ENCODE assay signal across 20 mouse cellular contexts in genomic region chr14:34447659-34448058, GRCm38 (mm10). TPM values are rescaled to one million over a fixed set of nuclear protein-coding genes. Genes with fewer than 3 reads are reported as not detected.
DNase-seq lines count a peak whose midpoint lies in the region; ATAC-seq and TF ChIP-seq lines count a peak whose summit lies in the region.
"Had no signal": no experiment of that assay in that cellular context is flagged by ENCODE, and none has a peak within 500 bp of the region (broad histone marks: within the 10 kb centered on the region; RNA-seq: fewer than 3 reads in every experiment).

No protein-coding gene starts in this region.

- H3K79me2 ChIP-seq in myocyte (ENCODE audit: control insufficient read depth, insufficient read depth): peaks cover 38% of the 10 kb centered on the region

- no peak overlapping the region for H3K27ac ChIP-seq in embryonic facial prominence, embryonic 14.5 days (replicated peaks; ENCODE audit: low read depth, low read length)
- no peak overlapping the region for H3K27ac ChIP-seq in embryonic facial prominence, embryonic 10.5 days (replicated peaks)
- H3K27ac ChIP-seq in left cerebral cortex, adult 2 months: peak overlapping the region; percentile 54
- no peak overlapping the region for H3K27ac ChIP-seq in midbrain, embryonic 15.5 days
- H3K27ac ChIP-seq: forebrain, embryonic 12.5 days; heart, adult 2 months; heart, embryonic 13.5 days; hindbrain, embryonic 12.5 days had no signal

- H3K4me3 ChIP-seq in embryonic facial prominence, embryonic 14.5 days (ENCODE audit: low read depth, low read length): no peak overlapping the region
- no peak overlapping the region for H3K4me3 ChIP-seq in embryonic facial prominence, embryonic 10.5 days
- no peak overlapping the region for H3K4me3 ChIP-seq in left cerebral cortex, adult 2 months
- H3K4me3 ChIP-seq in myocyte: no peak overlapping the region
- H3K4me3 ChIP-seq in midbrain, embryonic 15.5 days: no peak overlapping the region
- H3K4me3 ChIP-seq: forebrain, embryonic 12.5 days; heart, adult 2 months; heart, embryonic 13.5 days; hindbrain, embryonic 12.5 days had no signal

- intact Hi-C loops in left cerebral cortex, adult 2 months (cut with DNase I): loop anchor here (2.0 kb wide), 1 partner anchor 55 kb away; the partner anchor contains the start of gene Bmpr1a

- H3K27me3 ChIP-seq in embryonic facial prominence, embryonic 14.5 days (replicated peaks; ENCODE audit: control insufficient read depth, insufficient read depth, low read length): no peaks in the 10 kb centered on the region
- no peaks in the 10 kb centered on the region for H3K27me3 ChIP-seq in embryonic facial prominence, embryonic 10.5 days (replicated peaks; ENCODE audit: low read depth, poor library complexity, severe bottlenecking)
- H3K27me3 ChIP-seq in myocyte (ENCODE audit: control insufficient read depth, insufficient read depth, insufficient read length): no peaks in the 10 kb centered on the region
- H3K27me3 ChIP-seq in midbrain, embryonic 15.5 days (replicated peaks): no peaks in the 10 kb centered on the region
- H3K27me3 ChIP-seq: forebrain, embryonic 12.5 days; heart, embryonic 13.5 days; hindbrain, embryonic 12.5 days had no signal

- no peak for TF ChIP-seq POLR2A in myocyte (IDR thresholded peaks at IDR 0.05; ENCODE audit: insufficient read length, low read depth)

- no peaks in the 10 kb centered on the region for H3K9me3 ChIP-seq in embryonic facial prominence, embryonic 14.5 days (ENCODE audit: control insufficient read depth, low read length)
- 0 out of 2 replicates have a peak, but pooled peaks cover 2% of the 10 kb centered on the region for H3K9me3 ChIP-seq in embryonic facial prominence, embryonic 10.5 days
- no peaks in the 10 kb centered on the region for H3K9me3 ChIP-seq in midbrain, embryonic 15.5 days
- H3K9me3 ChIP-seq: forebrain, embryonic 12.5 days; heart, embryonic 13.5 days; hindbrain, embryonic 12.5 days had no signal

- 71% methylated on average over 4 of the region's 4 CpGs for WGBS in embryonic facial prominence, embryonic 14.5 days
- WGBS in embryonic facial prominence, embryonic 10.5 days: 97% methylated on average over 4 of the region's 4 CpGs
- WGBS in midbrain, embryonic 15.5 days: 80% methylated on average over 4 of the region's 4 CpGs

- H3K36me3 ChIP-seq in embryonic facial prominence, embryonic 14.5 days (ENCODE audit: control insufficient read depth, insufficient read depth, low read length): peaks cover 41% of the 10 kb centered on the region
- peaks cover 63% of the 10 kb centered on the region for H3K36me3 ChIP-seq in embryonic facial prominence, embryonic 10.5 days (replicated peaks)
- peaks cover 12% of the 10 kb centered on the region for H3K36me3 ChIP-seq in myocyte (ENCODE audit: control insufficient read depth, insufficient read depth)
- no peaks in the 10 kb centered on the region for H3K36me3 ChIP-seq in midbrain, embryonic 15.5 days (replicated peaks)

- ATAC-seq in embryonic facial prominence, embryonic 14.5 days (ENCODE audit: low read depth): 0 out of 2 replicates have a peak, but pooled peaks have one; percentile 57
- ATAC-seq in midbrain, embryonic 15.5 days (replicated peaks): no peak
- ATAC-seq: activated CD4-positive, CD25-positive, alpha-beta regulatory T cell, adult 4 months had no signal

- H3ac ChIP-seq in myocyte (ENCODE audit: control insufficient read depth, insufficient read length): no peak overlapping the region

- no peak for TF ChIP-seq CTCF in left cerebral cortex, adult 2 months (IDR thresholded peaks at IDR 0.05)

- DNase-seq in embryonic facial prominence, embryonic 14.5 days (ENCODE audit: low spot score): no peak
- no peak for DNase-seq in embryonic facial prominence, embryonic 10.5 days (ENCODE audit: low spot score)
- DNase-seq in left cerebral cortex, adult 2 months (ENCODE audit: extremely low spot score in 1 of 2, low spot score in 2 of 2): no peak
- no peak for DNase-seq in left cerebral cortex, adult 8-10 months (ENCODE audit: low spot score in 2 of 2)
- DNase-seq in MN1 (ENCODE audit: low spot score): peak; percentile 26
- DNase-seq in ovary, postnatal 36 days (ENCODE audit: low spot score): no peak
- DNase-seq: cerebellum, adult 9-10 months; gastrocnemius, postnatal 25 days; heart, adult 2 months; kidney, adult 18-20 months; lung, postnatal 4 days; right cerebral cortex, postnatal 14 days; thymus, postnatal 14 days had no signal

- no peak overlapping the region for H3K4me2 ChIP-seq in embryonic facial prominence, embryonic 14.5 days (ENCODE audit: low read depth, low read length)
- peak overlapping the region; percentile 32 for H3K4me2 ChIP-seq in myocyte (ENCODE audit: low read depth)
- H3K4me2 ChIP-seq in midbrain, embryonic 15.5 days: no peak overlapping the region
- H3K4me2 ChIP-seq: forebrain, embryonic 12.5 days; heart, embryonic 13.5 days; hindbrain, embryonic 12.5 days had no signal

- H3K4me1 ChIP-seq in embryonic facial prominence, embryonic 14.5 days (ENCODE audit: control insufficient read depth, insufficient read depth, low read length): peaks cover 5% of the 10 kb centered on the region; the same call in 1 of the 2 replicates
- H3K4me1 ChIP-seq in embryonic facial prominence, embryonic 10.5 days: peaks cover 12% of the 10 kb centered on the region
- no peaks in the 10 kb centered on the region for H3K4me1 ChIP-seq in midbrain, embryonic 15.5 days

- H3K9ac ChIP-seq in embryonic facial prominence, embryonic 14.5 days (ENCODE audit: low read depth, low read length): no peak overlapping the region
- no peak overlapping the region for H3K9ac ChIP-seq in midbrain, embryonic 15.5 days
- H3K9ac ChIP-seq: forebrain, embryonic 12.5 days; heart, embryonic 13.5 days; hindbrain, embryonic 12.5 days had no signal

TF ChIP-seq in myocyte, 11 proteins besides CTCF, POLR2A, EP300 and RAD21:
- TF ChIP-seq CEBPB (IDR thresholded peaks at IDR 0.05; ENCODE audit: insufficient read depth, poor library complexity, severe bottlenecking) (no peak), E2F4 (IDR thresholded peaks at IDR 0.05; ENCODE audit: insufficient read depth) (no peak), MAX (IDR thresholded peaks at IDR 0.05; ENCODE audit: low read depth) (no peak), TCF3 (IDR thresholded peaks at IDR 0.05; ENCODE audit: insufficient read length, low read depth) (no peak), MYOG (IDR thresholded peaks at IDR 0.05; ENCODE audit: control insufficient read depth in 1 of 3, insufficient read depth in 1 of 3, insufficient read length in 2 of 3, low read depth in 2 of 3) (no peak)
TF ChIP-seq in myocyte: peak in this region for 0.

RNA-seq across cellular contexts. Expression of gene Bmpr1a, which starts 55.5 kb away (rescaled TPM):
- 65.0 and 68.7 TPM in 2 replicates for polyA plus RNA-seq in embryonic facial prominence, embryonic 14.5 days (2014; fragmentation: Nextera tagmentation; extraction: Ambion mirVana)
- 50.7 and 52.8 TPM in 2 replicates for polyA plus RNA-seq in embryonic facial prominence, embryonic 10.5 days (2016; fragmentation: Nextera tagmentation; extraction: Ambion mirVana)
- 10 to 100 TPM; 31.0 to 35.9 TPM for total RNA-seq in left cerebral cortex, adult 2 months (2021)
- total RNA-seq in left cerebral cortex, adult 8-10 months (2022): 10 to 100 TPM; 35.7 to 41.7 (median 40.4) TPM
- 10.5 TPM for polyA plus RNA-seq in myocyte (2012; fragmentation: generic; extraction: Trizol)
- polyA plus RNA-seq in midbrain, embryonic 15.5 days (2015; fragmentation: Nextera tagmentation; extraction: Ambion mirVana): 15.2 and 17.5 TPM in 2 replicates
- total RNA-seq: megakaryocyte-erythroid progenitor cell, adult 5-6 weeks had no signal
